Mouse (Mus musculus): ENCODE data around the gene Faap24.

Gene Faap24

DNA sequence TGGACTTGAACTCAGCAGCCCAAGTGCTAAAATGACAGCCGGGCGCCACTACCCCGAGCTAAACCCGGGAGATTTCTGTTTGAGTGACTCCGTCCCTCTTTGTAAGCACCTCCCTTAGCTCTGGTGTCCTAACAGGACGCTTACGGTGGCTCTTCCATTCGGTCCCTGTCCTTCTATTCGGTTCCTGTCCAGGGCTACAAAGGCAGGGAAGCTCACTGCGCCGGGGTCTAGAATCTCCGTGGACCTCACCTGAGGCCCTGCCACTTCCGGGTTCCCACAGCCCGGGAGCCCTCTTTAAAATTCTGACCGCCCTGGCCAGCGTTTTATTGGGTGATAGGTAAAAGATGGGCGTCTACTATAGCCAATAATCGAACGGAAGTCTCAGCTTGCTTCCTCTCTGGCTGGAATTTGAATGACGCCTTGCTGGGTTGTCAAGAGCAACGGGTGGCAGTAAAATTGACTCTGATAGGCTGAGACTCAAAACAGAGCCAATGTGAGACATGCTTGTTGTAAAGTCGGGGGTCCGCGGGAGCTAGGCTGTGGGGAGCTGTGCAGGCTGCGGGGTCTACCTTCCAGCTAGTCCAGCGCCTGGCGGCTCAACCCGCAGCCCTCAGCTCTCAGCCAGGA lies at the start of gene Faap24, which contains the start of gene Cep89:
Faap24 (minus strand) TSS at position 295 of the 627 bp plus-strand sequence.
Cep89 (plus strand) TSS at position 494 of the 627 bp plus-strand sequence.
- peak; percentile 98 for DNase-seq (ENCODE audit: low spot score)

DNA sequence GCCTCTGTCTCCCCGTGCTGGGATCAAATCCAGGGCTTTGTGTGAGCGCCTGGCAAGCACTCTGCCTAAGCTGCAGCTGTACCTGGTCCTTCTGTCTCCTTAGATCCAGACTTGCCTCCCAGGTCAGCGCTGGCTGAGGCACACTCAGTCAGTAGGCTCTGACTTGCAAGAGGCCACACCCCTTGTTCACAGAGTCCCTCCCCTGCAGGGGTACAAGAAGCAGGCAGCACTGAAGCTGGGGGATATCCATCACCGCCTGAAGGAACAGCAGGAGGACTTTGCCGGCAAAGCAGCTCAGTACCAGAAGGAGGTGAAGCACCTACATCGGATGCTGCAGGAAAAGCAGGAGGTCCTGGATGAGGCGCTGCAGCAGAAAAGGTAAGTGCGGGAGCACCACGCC lies 38.6 kb upstream of the Faap24 start:
- no peak for DNase-seq (ENCODE audit: low spot score)

DNA sequence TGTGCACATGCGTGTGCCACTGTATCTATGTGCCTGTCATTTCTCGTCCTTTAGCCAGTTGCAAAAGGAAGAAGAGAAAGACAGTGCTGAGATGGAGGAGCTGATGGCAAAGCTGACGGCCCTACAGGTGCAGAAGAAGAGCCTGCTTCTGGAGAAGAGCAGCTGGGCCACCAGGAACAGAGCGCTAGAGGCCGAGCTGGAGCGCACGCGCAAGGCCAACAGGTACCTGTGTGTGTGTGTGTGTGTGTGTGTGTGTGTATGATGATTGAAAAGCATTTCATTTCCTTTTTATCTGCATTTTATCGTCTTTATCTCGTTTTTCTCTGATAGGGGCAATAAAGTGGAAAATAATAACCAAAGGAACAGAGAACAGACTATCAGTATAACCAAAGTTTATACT lies 31.5 kb upstream of the Faap24 start:
- DNase-seq (ENCODE audit: low spot score), result no peak

DNA sequence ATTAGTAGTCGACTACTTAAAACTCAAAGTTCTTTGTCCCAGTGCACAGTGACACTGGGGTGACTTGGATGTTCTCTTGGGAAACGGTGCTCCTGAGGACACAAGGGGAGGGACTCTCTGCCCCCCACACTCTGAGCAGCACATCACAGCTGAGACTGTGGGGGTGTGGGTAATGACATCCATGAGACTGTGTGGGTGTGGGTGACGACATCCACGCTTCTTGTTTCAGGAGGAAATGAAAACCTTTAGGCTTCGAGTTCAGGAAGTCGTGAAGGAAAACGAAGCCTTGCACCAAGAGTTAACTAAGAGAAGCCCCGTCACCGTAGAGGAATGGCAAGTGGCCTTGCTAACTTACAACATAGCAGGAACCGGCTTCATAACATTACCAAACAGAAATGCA lies 26.4 kb upstream of the Faap24 start:
- DNase-seq (ENCODE audit: low spot score), result no peak

DNA sequence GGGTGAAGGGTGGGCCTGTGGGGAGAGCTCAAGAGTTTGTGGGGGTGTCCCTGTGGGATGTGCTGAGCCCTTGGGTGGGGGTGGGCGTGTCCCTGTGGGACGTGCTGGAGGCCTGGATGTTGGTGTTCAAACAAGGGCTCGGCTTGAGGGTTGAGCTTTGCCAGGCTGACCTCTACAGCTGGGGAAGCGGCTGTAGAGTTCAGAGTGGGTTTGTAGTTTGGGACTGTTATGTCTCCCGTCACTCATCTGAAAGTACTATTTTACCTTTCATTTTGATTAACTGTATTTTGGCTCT lies 20.0 kb upstream of the Faap24 start:
- no peak for DNase-seq (ENCODE audit: low spot score)

DNA sequence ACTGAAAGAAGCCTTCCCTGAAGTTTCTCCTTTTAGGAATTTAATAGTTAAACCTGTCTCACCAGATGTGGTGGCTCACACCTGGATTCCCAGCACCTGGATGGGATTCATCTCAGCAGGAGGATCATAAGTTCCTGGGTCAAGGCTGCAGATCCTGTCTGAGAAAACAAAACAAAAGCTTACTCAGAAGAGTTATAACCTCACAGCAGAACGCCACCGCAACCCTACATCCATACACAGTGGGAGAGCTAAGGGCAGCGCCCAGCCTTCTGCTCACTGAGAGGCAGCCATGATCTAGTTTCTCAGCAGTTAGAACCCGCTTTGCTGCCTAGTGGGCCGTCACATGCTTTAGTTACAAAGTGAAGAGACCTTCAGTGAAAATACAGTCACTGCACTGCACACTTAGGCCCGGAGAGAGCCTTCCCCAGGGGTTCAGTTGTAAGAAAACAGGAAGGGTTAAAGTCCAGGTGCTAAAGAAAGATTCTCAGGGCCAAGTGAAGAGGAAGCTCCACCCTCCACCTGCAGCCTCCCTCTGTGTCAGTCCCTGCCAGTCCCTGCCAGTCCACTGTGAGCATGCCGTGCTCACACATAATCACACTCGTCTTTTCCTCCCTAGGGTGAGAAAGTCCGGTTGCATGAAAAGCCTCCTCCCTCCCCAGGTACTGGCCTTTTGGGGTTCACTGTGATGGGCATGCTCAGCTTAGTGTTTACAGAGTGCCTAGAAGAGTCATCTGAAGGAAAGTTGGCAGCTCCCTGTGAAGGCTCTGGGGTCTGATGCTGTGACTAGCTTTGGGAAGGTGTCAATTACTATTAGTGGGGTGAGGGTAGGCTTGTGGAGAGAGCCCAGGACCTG lies 19.4 kb upstream of the Faap24 start:
- DNase-seq (ENCODE audit: low spot score), result no peak

DNA sequence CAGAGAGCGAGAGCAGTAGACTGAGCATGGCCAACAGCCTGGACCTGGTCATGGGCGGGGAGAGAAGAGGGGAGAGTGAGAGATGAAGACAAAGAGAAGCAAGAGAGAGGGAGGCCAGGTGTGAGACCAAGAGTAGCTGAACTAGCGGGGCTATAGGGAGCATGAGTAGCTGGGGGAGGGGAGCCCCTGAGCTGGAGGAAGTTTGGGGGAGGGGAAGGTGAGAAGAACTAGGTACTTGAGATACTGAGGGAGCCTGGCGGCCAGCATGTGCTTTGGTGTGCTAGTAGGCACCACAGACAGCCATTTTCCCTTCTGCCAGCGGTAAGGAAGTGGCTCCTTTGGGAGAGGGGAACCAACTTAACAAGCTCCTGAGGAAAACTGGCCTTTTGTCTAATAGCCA lies 18.6 kb upstream of the Faap24 start:
- DNase-seq (ENCODE audit: low spot score), result no peak

DNA sequence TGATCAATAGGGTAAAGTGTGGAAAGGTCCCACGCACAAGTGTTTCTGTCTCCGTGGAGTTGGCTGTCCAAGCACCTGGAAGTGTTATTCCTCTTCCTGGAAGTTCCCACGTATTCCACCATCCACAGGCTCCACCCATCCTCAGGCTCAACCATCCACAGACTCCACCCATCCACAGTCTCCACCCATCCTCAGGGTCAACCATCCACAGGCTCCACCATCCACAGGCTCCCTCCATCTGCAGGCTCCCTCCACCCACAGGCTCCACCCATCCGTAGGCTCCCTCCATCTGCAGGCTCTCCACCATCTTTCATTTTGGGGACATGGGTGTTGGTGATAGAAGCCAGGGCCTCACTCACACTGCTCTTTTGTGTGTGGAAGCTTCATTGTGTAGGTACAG lies 4.5 kb upstream of the Faap24 start:
- DNase-seq (ENCODE audit: low spot score), result no peak

DNA sequence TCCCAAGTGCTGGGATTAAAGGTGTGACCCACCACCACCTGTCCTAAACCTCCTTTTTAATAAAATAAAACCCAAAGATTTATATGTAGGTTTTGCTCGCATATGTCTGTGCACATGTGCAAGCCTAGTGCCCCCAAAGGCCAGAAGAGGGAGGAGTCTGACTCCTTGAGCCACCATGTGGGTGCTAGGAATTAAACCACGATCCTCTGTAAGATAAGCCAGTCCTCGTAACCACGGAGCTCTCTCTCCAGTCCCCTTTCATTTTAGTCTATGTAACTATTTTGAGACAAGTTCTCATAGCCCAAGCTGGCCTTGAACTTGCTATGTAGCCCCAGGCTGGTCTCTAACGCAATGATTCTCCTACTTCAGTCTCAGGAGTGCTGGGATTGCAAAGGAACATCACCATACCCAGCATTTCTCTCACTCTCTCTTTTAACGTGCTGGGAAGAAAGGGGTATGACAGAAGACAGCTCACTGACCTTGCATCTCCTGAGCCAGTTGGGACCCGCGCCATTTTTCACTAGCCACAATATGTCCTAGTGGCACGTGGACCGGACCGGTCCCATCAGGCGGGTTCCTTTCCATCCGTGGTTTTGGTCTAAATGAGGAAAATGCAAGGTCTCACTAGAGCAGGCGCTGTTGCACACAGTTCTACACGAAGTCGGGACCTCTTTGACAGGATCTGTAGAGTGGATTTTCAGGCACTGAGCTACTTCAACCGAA lies 741 bp downstream of the Faap24 start:
- DNase-seq (ENCODE audit: low spot score), result no peak

DNA sequence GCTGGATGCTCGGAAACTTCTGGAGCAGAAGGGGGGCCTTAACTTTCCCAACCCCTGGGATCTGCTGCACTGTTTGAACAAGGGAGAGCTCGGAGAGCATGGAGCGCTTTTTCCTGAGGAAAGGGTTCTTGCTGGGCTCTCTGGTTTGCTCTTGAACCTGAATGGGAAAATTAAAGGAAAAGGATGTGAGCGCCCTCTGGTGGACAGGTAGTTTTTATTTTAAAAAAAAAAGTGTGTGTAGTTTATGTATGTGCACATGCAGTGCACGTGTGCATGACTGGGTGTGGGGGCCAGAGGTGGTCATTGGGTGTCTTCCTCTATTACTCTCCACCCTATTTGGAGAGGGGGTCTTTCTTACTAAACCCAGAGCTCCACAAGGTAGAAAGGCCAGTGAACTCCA lies 3.7 kb downstream of the Faap24 start:
- DNase-seq (ENCODE audit: low spot score), result no peak

DNA sequence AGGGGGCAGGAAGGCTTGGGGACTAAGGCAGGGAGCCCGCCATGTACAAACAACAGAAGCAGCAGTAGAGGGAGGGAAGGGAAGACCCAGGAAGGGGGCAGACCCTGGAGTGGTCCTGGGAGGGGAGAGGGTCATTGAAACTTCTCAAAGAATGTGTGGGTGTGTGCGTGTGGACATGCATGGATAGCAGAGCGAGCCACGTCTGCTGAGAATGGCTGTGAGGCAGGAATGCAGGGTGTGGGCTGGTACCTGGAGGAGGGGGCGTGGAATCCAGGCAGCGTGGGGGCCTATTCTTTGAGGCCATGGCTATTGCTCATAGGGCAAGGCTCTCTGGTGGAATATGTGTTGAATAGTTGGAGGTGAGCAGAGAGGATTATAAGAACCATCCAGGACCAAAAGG lies 7.9 kb downstream of the Faap24 start:
- DNase-seq (ENCODE audit: low spot score), result no peak

DNA sequence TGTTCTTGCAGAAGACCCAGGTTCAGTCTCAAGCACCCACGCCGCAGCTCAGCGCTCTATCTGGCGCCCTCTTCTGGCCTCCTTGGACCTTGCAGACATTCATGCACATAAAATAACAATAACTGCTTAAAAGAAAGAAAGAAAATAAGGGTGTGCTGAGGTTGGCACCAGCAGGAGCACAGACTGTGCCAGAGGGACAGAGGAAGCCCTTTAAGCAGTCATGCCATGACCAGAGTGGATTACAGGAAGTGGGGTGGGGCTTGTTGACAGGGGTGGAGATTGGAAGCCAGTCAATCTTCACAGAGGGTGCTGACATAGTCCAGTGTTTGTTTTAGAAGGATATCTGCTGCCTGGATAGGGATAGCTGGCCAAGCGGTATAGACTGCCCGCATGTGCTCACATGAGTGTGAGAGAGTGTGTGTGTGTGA lies 10.1 kb downstream of the Faap24 start:
- DNase-seq (ENCODE audit: low spot score), result no peak

DNA sequence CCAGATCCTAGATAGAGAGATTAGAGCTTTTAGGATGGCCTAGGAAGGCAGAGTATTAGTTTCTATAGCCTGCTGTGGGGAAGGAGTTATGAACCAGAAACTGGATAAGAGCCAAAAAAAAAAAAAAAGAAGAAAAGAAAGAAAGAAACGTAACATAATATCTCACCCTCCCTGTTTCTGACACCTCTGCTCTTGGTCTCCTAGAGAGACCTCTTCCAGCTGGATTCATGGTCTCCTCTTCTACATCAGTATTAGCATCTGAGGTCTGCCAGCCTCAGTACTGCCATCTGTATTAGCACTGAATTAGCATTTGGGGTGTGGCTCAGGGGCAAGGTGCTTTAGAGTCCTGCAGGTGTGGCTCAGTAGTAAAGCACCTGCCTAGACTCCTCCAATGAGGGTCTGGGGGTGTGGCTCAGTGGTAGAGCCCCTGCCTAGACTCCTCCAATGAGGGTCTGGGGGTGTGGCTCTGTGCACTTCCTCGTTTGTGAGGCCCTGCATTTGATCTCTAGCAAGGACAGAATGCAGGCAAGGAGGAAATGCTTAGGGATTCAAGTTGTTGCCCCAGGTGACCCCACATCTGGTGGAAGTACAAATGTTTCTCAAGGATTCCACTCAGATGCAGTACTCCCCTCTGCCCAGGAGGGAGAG lies 13.8 kb downstream of the Faap24 start:
- DNase-seq (ENCODE audit: low spot score), result no peak

DNA sequence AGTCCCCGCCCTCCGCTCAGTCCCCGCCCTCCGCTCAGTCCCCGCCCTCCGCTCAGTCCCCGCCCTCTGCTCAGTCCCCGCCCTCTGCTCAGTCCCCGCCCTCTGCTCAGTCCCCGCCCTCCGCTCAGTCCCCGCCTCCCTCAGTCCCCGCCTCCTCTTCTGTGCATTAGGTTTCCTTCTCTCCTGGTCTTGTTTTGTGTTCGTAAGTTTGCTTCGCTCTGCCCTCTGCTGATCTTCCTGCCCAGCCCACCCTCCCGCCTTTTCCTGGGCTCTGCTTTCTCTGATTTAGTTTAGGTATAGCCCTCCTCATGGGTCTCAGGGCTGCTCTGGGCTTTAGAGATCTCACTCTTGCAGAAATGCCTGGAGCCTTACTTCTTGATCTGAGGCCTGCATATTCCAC lies 14.8 kb downstream of the Faap24 start:
- DNase-seq (ENCODE audit: low spot score), result no peak

DNA sequence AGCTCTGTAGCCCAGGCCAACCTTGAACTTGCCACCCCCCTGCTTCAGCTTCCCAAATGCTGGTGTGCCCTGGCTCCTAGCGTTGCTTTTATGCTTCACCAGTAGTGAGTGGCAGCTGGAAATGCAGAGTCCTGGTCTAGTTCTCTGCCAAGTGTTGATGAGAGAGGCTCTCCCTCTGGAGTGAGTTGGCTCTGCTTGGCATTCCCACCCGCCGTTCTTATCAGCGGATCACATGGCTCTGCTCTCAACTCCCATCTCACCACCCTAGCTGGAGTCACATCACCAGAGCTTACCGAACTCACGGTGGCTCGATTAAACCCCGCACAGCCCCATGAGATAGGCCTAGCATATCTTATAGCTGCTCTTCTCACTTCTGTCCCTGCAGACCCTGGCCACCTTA lies 16.3 kb downstream of the Faap24 start:
- no peak for DNase-seq (ENCODE audit: low spot score)

DNA sequence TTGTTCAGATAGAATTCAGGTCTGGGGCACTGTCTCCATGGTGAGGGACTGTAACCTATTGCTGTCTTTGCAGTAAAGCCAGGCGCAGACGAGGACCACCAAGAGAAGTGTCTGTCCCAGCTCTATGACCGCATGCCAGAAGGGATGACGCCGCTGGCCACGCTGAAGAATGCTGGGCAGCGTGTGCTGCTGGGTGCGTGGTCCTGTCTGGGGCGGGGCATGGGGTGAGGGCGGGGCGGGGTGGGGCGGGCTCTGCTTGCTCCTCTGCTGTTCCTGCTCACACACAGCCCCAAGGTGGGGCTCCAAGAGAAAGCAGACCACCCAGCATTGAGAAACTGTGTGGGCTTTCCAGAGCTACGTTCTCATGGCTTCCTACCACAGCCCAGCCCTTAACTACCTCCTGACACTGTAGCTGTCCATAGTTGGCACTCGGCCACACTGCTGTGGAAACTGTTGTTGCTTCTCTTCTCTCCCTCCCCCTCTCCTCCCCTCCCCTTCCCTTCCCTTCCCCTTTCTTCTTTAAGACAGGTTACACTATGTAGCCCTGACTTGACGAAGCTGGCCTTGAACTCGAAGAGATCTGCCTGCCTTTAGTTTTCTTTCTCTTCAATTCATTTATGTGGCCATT lies 17.0 kb downstream of the Faap24 start:
- DNase-seq (ENCODE audit: low spot score), result no peak

DNA sequence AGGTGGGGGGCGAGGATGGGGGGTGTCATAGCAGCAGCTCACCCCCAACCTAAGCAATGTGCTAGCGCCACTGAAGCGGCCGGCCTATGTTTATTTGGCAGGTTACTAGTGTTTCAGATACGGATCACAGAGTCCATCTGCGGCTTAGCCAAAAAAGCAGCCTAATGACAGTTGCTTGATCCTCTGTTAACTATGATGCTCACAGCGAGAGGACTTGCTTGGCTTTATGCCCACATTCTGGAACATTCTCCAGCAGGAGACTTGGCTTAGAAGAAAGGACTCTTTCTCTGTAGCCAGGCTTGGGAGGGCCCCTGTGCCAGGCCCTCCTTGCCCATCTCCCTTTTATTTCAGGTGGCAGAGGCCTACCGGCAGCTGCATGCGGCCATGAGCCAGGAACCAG lies 20.0 kb downstream of the Faap24 start:
- DNase-seq (ENCODE audit: low spot score), result no peak

DNA sequence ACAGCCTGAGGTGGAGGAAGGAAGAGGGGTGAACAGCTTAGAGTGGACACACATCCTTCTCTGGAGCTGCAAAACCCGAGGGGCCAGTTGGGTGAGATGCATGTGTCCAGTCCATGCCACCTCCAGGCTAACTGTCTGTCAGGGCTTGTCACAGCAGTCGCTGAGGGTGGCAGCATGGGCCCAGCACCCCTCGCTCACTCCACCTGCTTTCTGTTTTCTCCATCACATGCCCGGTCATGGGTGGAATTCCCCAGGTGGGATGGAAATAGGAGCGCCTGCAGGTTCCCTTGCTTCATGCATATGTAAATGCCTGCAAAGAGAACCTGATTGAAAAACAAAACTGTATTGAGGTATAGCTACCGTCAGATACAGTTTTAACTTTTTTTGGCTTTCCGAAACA lies 22.4 kb downstream of the Faap24 start:
- no peak for DNase-seq (ENCODE audit: low spot score)

DNA sequence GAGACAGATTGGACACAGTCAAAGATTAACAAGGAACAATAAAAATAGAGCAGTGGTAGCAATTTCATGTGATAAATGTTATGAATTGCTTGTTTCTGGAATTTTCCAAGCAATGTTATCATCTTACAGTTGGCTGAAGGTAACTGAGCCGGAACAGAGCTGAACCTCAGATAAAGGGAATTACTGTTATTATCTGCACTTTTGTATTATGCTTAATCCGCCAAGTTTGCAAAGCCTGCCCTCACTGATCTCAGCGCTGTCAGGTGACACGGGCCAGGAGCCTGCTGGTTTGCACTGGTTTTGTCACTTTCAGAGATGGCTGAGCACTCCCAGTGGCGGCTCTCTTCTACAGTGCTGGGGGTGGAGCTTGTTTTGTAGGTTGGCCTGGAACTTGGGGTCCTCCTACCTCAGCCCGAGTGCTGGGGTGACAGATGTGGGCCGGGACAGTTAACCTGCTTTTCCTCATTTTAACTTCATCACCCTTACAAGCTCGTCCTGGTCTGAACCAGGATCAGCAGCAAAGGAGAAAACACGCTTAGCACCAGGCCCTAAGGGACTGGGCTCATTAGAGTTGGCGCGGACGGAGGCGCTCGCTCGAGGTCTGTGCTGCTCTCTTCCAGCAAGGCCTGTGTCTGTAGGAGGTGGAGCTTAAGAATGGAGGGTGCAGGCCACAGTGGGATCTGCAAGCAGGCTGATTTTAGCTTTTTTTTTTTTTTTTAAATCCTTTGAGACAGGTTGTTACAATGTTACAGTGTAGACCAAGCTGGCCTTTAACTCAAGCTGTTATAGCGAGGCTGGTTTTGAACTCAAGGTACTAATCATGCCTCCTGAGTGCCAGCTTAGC lies 23.3 kb downstream of the Faap24 start:
- DNase-seq (ENCODE audit: low spot score), result no peak

DNA sequence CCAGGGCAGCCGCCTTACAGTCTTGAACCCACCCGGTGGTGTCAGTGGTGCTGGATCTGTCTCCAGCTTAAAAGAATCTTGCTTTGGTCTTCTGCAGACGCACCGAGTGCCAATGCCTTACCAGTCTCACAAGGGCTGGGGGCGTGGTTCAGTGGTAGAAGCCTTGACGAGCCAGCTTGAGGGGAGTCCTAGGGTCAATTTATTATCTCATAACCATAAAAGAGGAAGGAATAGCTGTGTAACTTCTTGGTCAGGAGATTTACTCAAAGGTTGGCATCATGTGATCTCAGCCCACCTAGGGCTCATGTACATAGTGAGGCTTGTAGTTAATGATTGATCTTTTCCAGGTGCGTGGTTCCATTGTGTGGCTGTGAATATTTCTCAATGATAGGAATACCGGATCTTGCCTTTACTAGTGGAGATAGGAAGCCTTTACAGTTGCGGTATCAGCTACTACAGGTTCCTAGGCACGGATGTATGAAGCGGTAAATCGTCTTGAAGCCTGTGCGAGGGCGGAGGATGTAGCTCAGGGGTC lies 24.1 kb downstream of the Faap24 start:
- DNase-seq (ENCODE audit: low spot score), result no peak

DNA sequence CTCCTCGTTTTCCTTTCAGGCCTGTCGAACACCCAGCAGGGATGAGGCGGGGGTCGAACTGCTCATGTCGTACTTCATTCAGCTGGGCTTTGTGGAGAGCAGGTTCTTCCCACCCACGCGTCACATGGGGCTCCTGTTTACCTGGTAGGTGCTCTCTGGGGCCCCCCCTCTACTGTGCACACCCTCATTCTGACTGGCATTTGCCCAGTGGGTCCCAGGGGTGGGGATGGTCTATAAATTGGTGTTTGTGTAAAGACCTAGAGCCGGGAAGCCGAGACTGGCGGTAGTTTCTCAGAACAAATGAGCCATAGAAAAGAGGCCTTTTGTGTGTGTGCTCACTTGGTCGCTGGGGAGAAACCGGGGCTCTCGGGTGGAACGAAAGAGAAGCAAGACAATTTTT lies 25.5 kb downstream of the Faap24 start:
- DNase-seq (ENCODE audit: low spot score), result no peak
